Mouse (Mus musculus): ENCODE measurements around the gene Ldlrap1. TPM values are rescaled to one million over a fixed set of nuclear protein-coding genes. Genes with fewer than 3 reads are reported as not detected.

The Ldlrap1 gene
- polyA plus RNA-seq, 1 experiment from 2014 or later: 23.1 TPM

DNA sequence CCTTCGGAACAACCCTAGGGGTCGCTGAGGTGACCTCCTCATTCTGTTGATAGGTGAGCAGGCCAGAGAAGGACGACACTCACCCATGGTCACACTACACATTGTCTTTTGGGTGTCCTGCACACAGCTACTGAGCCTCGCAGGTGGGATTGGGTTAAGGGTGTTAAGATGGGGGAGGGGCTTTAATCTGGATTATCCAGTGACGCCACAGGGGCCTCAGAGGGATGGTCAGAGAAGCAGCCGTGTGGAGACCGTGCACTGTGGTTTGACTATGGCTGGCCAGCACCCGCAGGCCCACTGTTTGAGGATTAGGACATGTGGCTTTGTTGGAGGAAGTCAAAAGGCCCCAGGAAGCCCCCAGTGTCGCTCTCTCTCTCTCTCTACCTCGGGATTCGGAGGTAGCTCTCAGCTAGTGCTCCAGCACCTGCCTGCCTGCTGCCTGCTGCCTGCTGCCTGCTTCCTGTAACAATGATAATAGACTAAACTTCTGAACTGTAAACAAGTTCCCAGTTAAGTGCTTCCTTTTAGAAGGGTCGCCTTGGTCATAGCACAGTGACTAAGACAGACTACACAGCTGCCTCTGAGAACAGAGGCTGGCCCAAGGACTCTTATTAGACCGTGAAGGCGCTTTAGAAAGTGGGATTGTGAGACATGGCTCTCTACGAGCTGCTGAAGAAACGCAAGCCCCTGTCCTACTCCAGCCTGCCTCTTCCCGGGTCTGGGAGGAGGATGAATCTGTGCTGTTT is 14.1 kb downstream of the Ldlrap1 start:
- peak overlapping the region; percentile 59 for H3K27ac ChIP-seq (ENCODE audit: low read length)
- H3K4me2 ChIP-seq (replicated peaks; ENCODE audit: low read depth, low read length): 0 out of 2 replicates have a peak overlapping the region, but pooled peaks have one; percentile 1
- no peak overlapping the region; the same call in 1 of the 2 replicates for H3K9ac ChIP-seq (replicated peaks; ENCODE audit: low read length)
- peaks cover 68% of the 10 kb centered on the region for H3K4me1 ChIP-seq (ENCODE audit: insufficient read depth, low read length)
- H3K27me3 ChIP-seq (ENCODE audit: insufficient read depth, low read length): no peaks in the 10 kb centered on the region
- no peaks in the 10 kb centered on the region for H3K9me3 ChIP-seq (ENCODE audit: low read length)
- ATAC-seq (ENCODE audit: low FRiP score, low TSS enrichment): 0 out of 2 replicates have a peak, but pooled peaks have one; percentile 10
- H3K4me3 ChIP-seq (ENCODE audit: low read length): no peak overlapping the region
- peaks cover 5% of the 10 kb centered on the region for H3K36me3 ChIP-seq (ENCODE audit: insufficient read depth, low read length)
- 41% methylated on average over 17 of the region's 17 CpGs for WGBS

DNA sequence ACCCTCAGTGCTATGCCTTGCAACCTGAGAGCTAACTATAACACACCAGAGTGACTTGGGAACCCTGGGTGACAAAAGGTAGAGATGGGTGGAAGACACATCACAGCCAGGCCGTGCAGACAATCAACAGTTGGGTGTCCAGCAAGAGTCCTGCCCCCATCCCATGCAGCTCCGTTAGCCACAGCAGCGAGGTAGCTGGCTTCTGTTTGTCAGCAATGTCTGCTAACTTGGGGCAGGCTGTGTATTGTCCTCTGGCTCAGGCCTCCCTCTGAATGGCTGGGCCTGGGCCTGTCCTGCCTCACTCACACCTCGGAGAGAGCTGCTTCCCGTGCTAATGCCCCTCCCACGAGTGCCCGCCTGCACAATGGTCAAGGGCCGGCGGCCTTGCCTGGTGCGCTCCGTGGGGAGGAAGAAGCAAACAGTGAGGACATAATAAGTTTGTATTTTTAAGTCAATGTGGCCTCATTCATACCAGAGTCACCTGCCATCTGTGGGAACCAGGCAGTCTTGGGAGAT is 14.9 kb downstream of the Ldlrap1 start:
- Histone ChIP-seq H3K4me3 (ENCODE audit: low read length) (no peak overlapping the region), H3K27ac (ENCODE audit: low read length) (no peak overlapping the region; the same call in 1 of the 2 replicates), H3K27me3 (ENCODE audit: insufficient read depth, low read length) (no peaks in the 10 kb centered on the region), H3K9ac (replicated peaks; ENCODE audit: low read length) (no peak overlapping the region), H3K4me1 (ENCODE audit: insufficient read depth, low read length) (peaks cover 61% of the 10 kb centered on the region), H3K4me2 (replicated peaks; ENCODE audit: low read depth, low read length) (no peak overlapping the region), H3K9me3 (ENCODE audit: low read length) (no peaks in the 10 kb centered on the region), H3K36me3 (ENCODE audit: insufficient read depth, low read length) (peaks cover 5% of the 10 kb centered on the region)
- WGBS: 43% methylated on average over 11 of the region's 11 CpGs
- ATAC-seq (ENCODE audit: low FRiP score, low TSS enrichment): peak; percentile 20; the same call in 1 of the 2 replicates

DNA sequence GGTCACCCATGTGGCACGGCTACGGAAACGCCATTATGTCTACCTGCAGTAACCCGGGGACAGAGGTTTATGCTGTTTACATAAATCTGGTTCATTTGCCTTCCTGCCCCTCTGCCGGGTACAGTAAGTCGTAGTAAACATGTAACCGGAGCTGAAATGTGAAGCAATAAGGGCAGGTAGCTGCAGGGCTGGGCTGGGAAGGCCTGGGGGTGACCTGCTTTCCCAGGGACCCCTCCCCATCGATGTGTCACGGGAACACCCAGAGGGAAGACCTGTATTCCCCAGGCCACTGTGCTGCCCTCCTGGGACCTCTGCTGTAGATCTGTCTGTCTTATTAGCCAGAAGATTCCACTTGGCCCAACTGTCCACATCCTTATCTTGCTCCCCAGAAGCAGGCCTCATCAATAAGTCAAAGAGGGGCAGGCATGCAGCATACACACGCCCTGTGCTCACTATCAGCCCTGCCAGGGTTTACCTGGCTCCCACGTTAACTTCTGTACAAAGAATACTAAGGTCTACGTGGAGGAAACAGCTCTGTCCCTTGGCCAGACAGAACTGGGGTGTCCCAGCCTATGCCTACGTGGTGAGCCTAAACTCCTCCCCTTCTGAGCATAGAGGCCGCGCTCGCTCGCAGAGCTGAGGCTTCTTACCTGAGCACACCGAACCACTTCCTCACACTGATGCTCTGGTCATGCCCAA is 16.0 kb downstream of the Ldlrap1 start:
- peaks cover 9% of the 10 kb centered on the region for H3K36me3 ChIP-seq (ENCODE audit: insufficient read depth, low read length)
- H3K4me2 ChIP-seq (replicated peaks; ENCODE audit: low read depth, low read length): no peak overlapping the region
- no peak overlapping the region for H3K27ac ChIP-seq (ENCODE audit: low read length)
- no peaks in the 10 kb centered on the region for H3K9me3 ChIP-seq (ENCODE audit: low read length)
- H3K4me3 ChIP-seq (ENCODE audit: low read length): no peak overlapping the region
- peaks cover 54% of the 10 kb centered on the region for H3K4me1 ChIP-seq (ENCODE audit: insufficient read depth, low read length)
- H3K27me3 ChIP-seq (ENCODE audit: insufficient read depth, low read length): no peaks in the 10 kb centered on the region
- ATAC-seq (ENCODE audit: low FRiP score, low TSS enrichment): no peak
- WGBS: 64% methylated on average over 18 of the region's 18 CpGs
- H3K9ac ChIP-seq (replicated peaks; ENCODE audit: low read length): peak overlapping the region; percentile 10; the same call in 1 of the 2 replicates

DNA sequence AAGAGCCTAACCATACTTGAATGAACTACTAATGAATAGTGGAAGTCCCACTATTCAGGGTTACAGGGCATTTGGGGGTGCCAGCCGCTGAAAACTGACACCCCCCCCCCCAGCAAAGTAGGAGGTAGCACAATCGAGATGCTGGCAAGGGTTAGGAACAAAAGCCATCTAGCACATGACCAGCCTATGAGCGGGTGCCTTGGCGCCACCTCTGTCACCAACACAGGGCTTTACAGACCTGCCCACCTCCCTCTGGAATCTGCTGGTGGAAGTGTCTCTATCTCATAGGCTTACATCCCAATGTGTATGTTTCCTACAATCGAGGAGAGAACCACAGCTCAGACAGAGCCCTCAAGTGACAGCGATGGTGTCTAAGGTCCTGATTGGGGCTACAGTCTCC is 17.0 kb downstream of the Ldlrap1 start:
- Histone ChIP-seq H3K36me3 (ENCODE audit: insufficient read depth, low read length) (peaks cover 18% of the 10 kb centered on the region), H3K27me3 (ENCODE audit: insufficient read depth, low read length) (no peaks in the 10 kb centered on the region), H3K4me2 (replicated peaks; ENCODE audit: low read depth, low read length) (no peak overlapping the region), H3K4me1 (ENCODE audit: insufficient read depth, low read length) (peaks cover 50% of the 10 kb centered on the region), H3K27ac (ENCODE audit: low read length) (no peak overlapping the region), H3K4me3 (ENCODE audit: low read length) (no peak overlapping the region), H3K9me3 (ENCODE audit: low read length) (no peaks in the 10 kb centered on the region), H3K9ac (replicated peaks; ENCODE audit: low read length) (no peak overlapping the region)
- 77% methylated on average over 6 of the region's 6 CpGs for WGBS
- no peak for ATAC-seq (ENCODE audit: low FRiP score, low TSS enrichment)

DNA sequence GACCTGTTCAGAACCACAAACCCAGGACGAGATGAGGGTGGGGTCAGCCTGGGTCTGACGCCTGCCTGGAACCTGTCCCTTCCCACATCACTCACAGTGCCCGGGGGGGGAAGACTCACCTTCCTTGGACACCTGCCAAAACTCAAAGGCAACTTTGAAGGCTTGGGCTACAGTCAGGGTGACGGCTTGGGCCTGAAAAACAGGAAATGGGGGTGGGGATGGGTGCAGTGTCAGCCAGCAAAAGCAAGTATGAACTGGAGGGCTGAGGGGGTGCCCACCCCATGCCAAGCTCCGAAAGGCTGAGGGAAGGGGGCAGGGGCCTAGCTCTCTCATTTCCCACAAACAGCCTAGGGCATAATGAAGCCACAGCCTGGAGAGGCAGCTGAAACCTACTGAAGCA is 17.6 kb downstream of the Ldlrap1 start:
- H3K4me1 ChIP-seq (ENCODE audit: insufficient read depth, low read length): peaks cover 45% of the 10 kb centered on the region
- H3K9me3 ChIP-seq (ENCODE audit: low read length): no peaks in the 10 kb centered on the region
- no peak for ATAC-seq (ENCODE audit: low FRiP score, low TSS enrichment)
- H3K4me3 ChIP-seq (ENCODE audit: low read length): no peak overlapping the region
- peaks cover 18% of the 10 kb centered on the region for H3K36me3 ChIP-seq (ENCODE audit: insufficient read depth, low read length)
- no peak overlapping the region for H3K27ac ChIP-seq (ENCODE audit: low read length)
- H3K4me2 ChIP-seq (replicated peaks; ENCODE audit: low read depth, low read length): no peak overlapping the region
- H3K9ac ChIP-seq (replicated peaks; ENCODE audit: low read length): no peak overlapping the region
- WGBS: 55% methylated on average over 5 of the region's 5 CpGs
- H3K27me3 ChIP-seq (ENCODE audit: insufficient read depth, low read length): no peaks in the 10 kb centered on the region

DNA sequence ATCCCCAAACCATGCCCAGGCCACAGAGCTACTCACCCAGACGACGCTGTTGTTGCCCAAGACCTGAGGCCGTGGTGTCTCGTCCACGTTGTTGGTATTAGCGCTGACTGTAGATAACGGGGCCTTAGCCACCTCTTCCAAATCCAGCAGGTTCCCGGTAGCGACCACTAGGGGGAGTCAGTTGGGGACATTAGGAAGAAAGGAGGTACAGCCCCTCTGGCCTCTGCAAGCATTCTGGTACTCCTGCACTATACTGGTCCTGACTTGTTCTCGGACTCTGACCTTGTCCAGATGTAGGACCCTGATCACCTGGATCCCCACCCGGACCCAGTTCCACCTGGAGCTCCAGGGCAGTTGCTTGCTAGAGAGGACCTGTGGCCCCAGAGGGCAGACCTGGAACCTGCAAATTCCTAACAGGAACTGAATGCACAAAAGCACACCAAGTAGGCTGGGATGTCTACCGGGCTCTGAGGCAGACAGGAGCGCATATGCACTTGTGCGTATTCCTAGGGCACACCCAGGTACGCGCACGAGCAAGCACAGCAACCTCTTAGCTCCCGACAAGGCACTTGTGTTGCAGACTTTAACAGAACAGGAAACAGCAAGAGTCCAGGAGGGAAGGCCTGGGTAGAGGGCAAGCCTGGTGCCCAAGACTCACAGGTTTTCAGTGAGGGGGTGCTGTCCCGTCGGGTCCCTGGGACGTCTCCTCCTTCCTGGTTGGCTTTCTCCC is 18.4 kb downstream of the Ldlrap1 start:
- Histone ChIP-seq H3K4me3 (ENCODE audit: low read length) (no peak overlapping the region), H3K9ac (replicated peaks; ENCODE audit: low read length) (no peak overlapping the region), H3K4me2 (replicated peaks; ENCODE audit: low read depth, low read length) (no peak overlapping the region), H3K27me3 (ENCODE audit: insufficient read depth, low read length) (no peaks in the 10 kb centered on the region), H3K36me3 (ENCODE audit: insufficient read depth, low read length) (peaks cover 18% of the 10 kb centered on the region), H3K4me1 (ENCODE audit: insufficient read depth, low read length) (peaks cover 40% of the 10 kb centered on the region), H3K27ac (ENCODE audit: low read length) (no peak overlapping the region), H3K9me3 (ENCODE audit: low read length) (no peaks in the 10 kb centered on the region)
- WGBS: 68% methylated on average over 21 of the region's 21 CpGs
- ATAC-seq (ENCODE audit: low FRiP score, low TSS enrichment): no peak

DNA sequence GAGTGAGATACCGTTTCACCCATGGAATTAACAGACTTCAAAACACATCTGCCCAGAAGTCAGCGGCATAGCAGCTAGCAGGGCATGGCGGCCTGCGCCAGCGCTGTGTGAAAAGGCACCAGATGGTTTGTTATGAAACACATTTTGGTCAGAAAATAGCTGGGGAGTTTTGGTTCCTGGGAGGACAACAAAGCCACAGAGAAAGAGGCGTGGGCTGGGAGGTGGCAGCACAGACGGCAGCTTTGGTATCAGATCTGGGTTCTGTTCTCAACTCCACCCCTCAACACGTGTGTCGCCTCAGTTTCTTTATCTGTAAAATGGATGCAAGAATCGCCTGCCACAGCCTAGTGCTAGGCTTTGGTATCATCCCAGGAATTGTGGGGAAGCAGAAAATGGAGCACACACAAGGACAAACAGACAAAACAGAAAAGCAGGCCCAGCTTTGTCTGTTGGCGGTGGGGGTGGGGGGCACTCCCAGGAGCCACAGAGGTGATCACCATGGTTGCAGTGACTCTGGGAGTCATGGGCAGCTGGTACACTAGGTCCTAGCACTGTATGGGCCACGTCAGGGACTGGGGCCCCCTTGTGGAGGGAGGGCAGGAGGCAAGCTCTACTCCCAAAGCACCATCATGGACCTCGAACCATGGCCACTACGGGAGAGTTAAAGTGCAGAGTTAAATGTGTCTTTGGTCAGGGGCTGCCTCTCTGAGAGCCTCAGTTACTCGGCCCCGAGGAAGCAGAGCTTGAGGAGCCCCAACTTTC is 21.7 kb downstream of the Ldlrap1 start:
- no peak for ATAC-seq (ENCODE audit: low FRiP score, low TSS enrichment)
- 85% methylated on average over 16 of the region's 16 CpGs for WGBS
- peaks cover 18% of the 10 kb centered on the region for H3K36me3 ChIP-seq (ENCODE audit: insufficient read depth, low read length)
- H3K9me3 ChIP-seq (ENCODE audit: low read length): no peaks in the 10 kb centered on the region
- no peak overlapping the region for H3K4me3 ChIP-seq (ENCODE audit: low read length)
- H3K4me1 ChIP-seq (ENCODE audit: insufficient read depth, low read length): peaks cover 25% of the 10 kb centered on the region
- no peak overlapping the region for H3K4me2 ChIP-seq (replicated peaks; ENCODE audit: low read depth, low read length)
- H3K27ac ChIP-seq (ENCODE audit: low read length): no peak overlapping the region
- H3K9ac ChIP-seq (replicated peaks; ENCODE audit: low read length): no peak overlapping the region
- no peaks in the 10 kb centered on the region for H3K27me3 ChIP-seq (ENCODE audit: insufficient read depth, low read length)

DNA sequence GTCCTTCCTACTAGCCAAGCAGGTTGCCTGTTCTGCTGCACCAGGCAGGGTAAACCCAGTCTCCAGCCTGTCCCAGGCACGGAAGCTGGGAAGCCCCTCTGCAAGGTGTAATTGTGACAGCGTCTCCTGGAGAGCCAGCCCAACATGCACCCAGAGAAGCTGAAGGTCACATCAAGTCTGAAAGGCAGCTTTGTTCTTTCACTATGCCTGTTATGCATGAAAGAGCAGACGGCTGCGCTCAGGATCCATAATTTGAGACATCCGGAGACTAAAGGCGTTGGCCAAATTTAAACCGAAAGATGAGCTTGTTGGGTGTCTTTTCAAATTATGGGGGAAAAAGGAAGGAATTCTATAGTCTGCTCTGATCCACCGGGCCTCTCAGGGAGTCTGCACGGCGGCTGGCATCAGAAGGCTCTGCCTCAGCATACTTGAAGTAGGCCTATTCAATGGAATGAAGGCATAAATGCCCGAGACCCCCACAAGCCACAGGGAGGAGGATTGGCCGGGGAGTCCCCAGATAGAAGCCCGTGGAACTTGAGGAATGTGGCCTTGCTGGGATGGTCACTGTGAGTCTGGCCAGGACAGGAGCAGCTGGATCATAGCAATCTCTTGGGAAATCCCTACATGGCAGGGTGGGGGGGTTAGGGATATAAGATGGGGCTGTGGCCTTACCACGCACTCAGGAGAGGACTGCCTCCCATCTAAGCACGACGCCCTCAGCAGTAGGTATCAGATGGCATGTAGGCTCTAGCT is 23.8 kb downstream of the Ldlrap1 start:
- no peak overlapping the region for H3K9ac ChIP-seq (replicated peaks; ENCODE audit: low read length)
- peak; percentile 43; the same call in 1 of the 2 replicates for ATAC-seq (ENCODE audit: low FRiP score, low TSS enrichment)

More for the DNA sequence above, 23.8 kb downstream of the Ldlrap1 start:
- Histone ChIP-seq H3K36me3 (ENCODE audit: insufficient read depth, low read length) (peaks cover 16% of the 10 kb centered on the region), H3K27me3 (ENCODE audit: insufficient read depth, low read length) (no peaks in the 10 kb centered on the region), H3K4me2 (replicated peaks; ENCODE audit: low read depth, low read length) (no peak overlapping the region), H3K4me3 (ENCODE audit: low read length) (no peak overlapping the region), H3K27ac (ENCODE audit: low read length) (peak overlapping the region; percentile 8; the same call in 1 of the 2 replicates), H3K9me3 (ENCODE audit: low read length) (no peaks in the 10 kb centered on the region), H3K4me1 (ENCODE audit: insufficient read depth, low read length) (peaks cover 17% of the 10 kb centered on the region)
- WGBS: 39% methylated on average over 16 of the region's 16 CpGs

Data from kidney, embryonic 16.5 days (tissue).